Mouse (Mus musculus): ENCODE results near the gene Caap1. TPM values are rescaled to one million over a fixed set of nuclear protein-coding genes. Genes with fewer than 3 reads are reported as not detected.

Caap1 gene
- polyA plus RNA-seq, 1 experiment from 2014 or later = 27.3 TPM

GRCm38 (mm10) chr4:94459424-94459823, 97.2 kb downstream of the Caap1 start:
- 97% methylated on average over 2 of the region's 2 CpGs for WGBS
- H3K4me1 ChIP-seq = no peaks in the 10 kb centered on the region
- H3K27me3 ChIP-seq = no peaks in the 10 kb centered on the region
- no peak for ATAC-seq
- no peak overlapping the region for H3K9ac ChIP-seq
- H3K4me2 ChIP-seq = no peak overlapping the region
- no peaks in the 10 kb centered on the region for H3K9me3 ChIP-seq (replicated peaks)
- H3K36me3 ChIP-seq (ENCODE audit: poor library complexity, severe bottlenecking) = peaks cover 17% of the 10 kb centered on the region
- no peak overlapping the region for H3K4me3 ChIP-seq
- H3K27ac ChIP-seq = no peak overlapping the region

- no peak for ATAC-seq
- no peaks in the 10 kb centered on the region for H3K27me3 ChIP-seq
- no peak overlapping the region for H3K4me2 ChIP-seq
- H3K4me3 ChIP-seq = no peak overlapping the region
- no peak overlapping the region for H3K9ac ChIP-seq
- WGBS = 94% methylated on average over 1 of the region's 1 CpGs
- no peak overlapping the region for H3K27ac ChIP-seq
- H3K4me1 ChIP-seq = no peaks in the 10 kb centered on the region
- H3K9me3 ChIP-seq (replicated peaks) = no peaks in the 10 kb centered on the region
- H3K36me3 ChIP-seq (ENCODE audit: poor library complexity, severe bottlenecking) = peaks cover 8% of the 10 kb centered on the region
These were observed 101.7 kb downstream of the Caap1 start for GRCm38 (mm10) chr4:94454857-94455256.

Other genes with a start within 250 kb of the Caap1 start
- 0.93 TPM in 1 of 2 replicates, not detected in the other for gene Gm10306, start 250 bp downstream of the Caap1 start, polyA plus RNA-seq (2015; fragmentation: Nextera tagmentation; extraction: Ambion mirVana)
- gene Plaa, start 46.4 kb upstream of the Caap1 start, polyA plus RNA-seq (2015; fragmentation: Nextera tagmentation; extraction: Ambion mirVana) = 83.8 and 86.6 TPM in 2 replicates
- gene Ift74, start 57.7 kb upstream of the Caap1 start, polyA plus RNA-seq (2015; fragmentation: Nextera tagmentation; extraction: Ambion mirVana) = 46.2 and 46.3 TPM in 2 replicates
- 0.54 and 0.78 TPM in 2 replicates for gene Lrrc19, start 93.3 kb upstream of the Caap1 start, polyA plus RNA-seq (2015; fragmentation: Nextera tagmentation; extraction: Ambion mirVana)
- gene Tek, start 182.5 kb upstream of the Caap1 start, polyA plus RNA-seq (2015; fragmentation: Nextera tagmentation; extraction: Ambion mirVana) = 5.7 and 6.3 TPM in 2 replicates